Mouse (Mus musculus) gastrocnemius, adult 2 months (tissue): ENCODE data around the gene Mgst2. TPM values are rescaled to one million over a fixed set of nuclear protein-coding genes. Genes with fewer than 3 reads are reported as not detected.
A peak's percentile ranks its signal among the peaks of the same experiment; 100 is the strongest.

Experiments
- DNase-seq: peaks from one replicate; pipeline ENCODE4 v3.0.0; 2022
- H3K27ac ChIP-seq: fragments of 200-600 bp; 2 replicates; pipeline ENCODE4 v1.8.1; 2022; ENCODE audit warnings: mild to moderate bottlenecking
- H3K4me3 ChIP-seq: fragments of 200-600 bp; 2 replicates; pipeline ENCODE4 v1.8.1; 2022; ENCODE audit warnings: mild to moderate bottlenecking, moderate library complexity
- CTCF ChIP-seq: fragments of 200-600 bp; IDR thresholded peaks from 2 replicates; pipeline ENCODE4 v1.8.1; 2022; ENCODE audit warnings: antibody characterized with exemption, mild to moderate bottlenecking, moderate library complexity
- intact Hi-C: fragments of 180-260 bp; cut with DNase I; formaldehyde crosslinking; loops from one replicate; pipeline ENCODE4 v1.15.1; 2025
- long read RNA-seq, 2 experiments: library from polyadenylated mRNA; stranded (forward); transcript quantifications; one replicate each; pipeline ENCODE4 v2.0.0; 2021
- total RNA-seq, 2 experiments: library from RNA; stranded (reverse); gene quantifications; 2 replicates each; pipeline ENCODE4 v1.2.3; 2021

The Mgst2 gene
- total RNA-seq: under 1 TPM; 0.39 to 0.61 TPM
- long read RNA-seq, experiment 1: 0 reads
- long read RNA-seq, experiment 2: 0 reads

- TF ChIP-seq CTCF: no peak
- no peak for DNase-seq
- intact Hi-C loops: no loop called here
- H3K27ac ChIP-seq: no peak within 1 kb of the TSS
- H3K4me3 ChIP-seq: no peak within 1 kb of the TSS
These were observed at the start of gene Mgst2 for GRCm38 (mm10) chr3:51660060-51660459. Gene Mgst2, plus strand, starts transcription at chr3:51660360.

GRCm38 (mm10) chr3:51611972-51612371, 48.2 kb upstream of the Mgst2 start:
- DNase-seq: peak; percentile 81
- TF ChIP-seq CTCF: peak; percentile 56
- intact Hi-C loops: no loop called here
- H3K4me3 ChIP-seq: 0 out of 2 replicates have a peak overlapping the region, but pooled peaks have one; percentile 9
- H3K27ac ChIP-seq: peak overlapping the region; percentile 65

GRCm38 (mm10) chr3:51612398-51613356, 47.5 kb upstream of the Mgst2 start:
- Histone ChIP-seq H3K27ac (peak overlapping the region; percentile 65), H3K4me3 (no peak overlapping the region)
- DNase-seq: no peak
- intact Hi-C loops: no loop called here
- TF ChIP-seq CTCF: no peak

GRCm38 (mm10) chr3:51614278-51614677, 45.9 kb upstream of the Mgst2 start:
- no peak for TF ChIP-seq CTCF
- DNase-seq: no peak
- intact Hi-C loops: no loop called here
- Histone ChIP-seq H3K4me3 (no peak overlapping the region), H3K27ac (no peak overlapping the region)

- intact Hi-C loops: no loop called here
- Histone ChIP-seq H3K4me3 (no peak overlapping the region), H3K27ac (no peak overlapping the region)
- DNase-seq: no peak
- TF ChIP-seq CTCF: no peak
These were observed 36.2 kb upstream of the Mgst2 start for GRCm38 (mm10) chr3:51623956-51624355.

GRCm38 (mm10) chr3:51627741-51628140, 32.4 kb upstream of the Mgst2 start:
- TF ChIP-seq CTCF: no peak

GRCm38 (mm10) chr3:51628977-51629376, 31.2 kb upstream of the Mgst2 start:
- intact Hi-C loops: no loop called here
- DNase-seq: no peak
- Histone ChIP-seq H3K4me3 (no peak overlapping the region), H3K27ac (no peak overlapping the region)
- no peak for TF ChIP-seq CTCF

More at GRCm38 (mm10) chr3:51627741-51628140, 32.4 kb upstream of the Mgst2 start:
- Histone ChIP-seq H3K4me3 (no peak overlapping the region), H3K27ac (no peak overlapping the region)
- DNase-seq: no peak
- intact Hi-C loops: no loop called here

- intact Hi-C loops: no loop called here
- no peak for TF ChIP-seq CTCF
- no peak for DNase-seq
- Histone ChIP-seq H3K4me3 (no peak overlapping the region), H3K27ac (no peak overlapping the region)
These were observed 29.4 kb upstream of the Mgst2 start for GRCm38 (mm10) chr3:51630746-51631145.

GRCm38 (mm10) chr3:51631971-51632370, 28.2 kb upstream of the Mgst2 start:
- intact Hi-C loops: no loop called here
- DNase-seq: no peak
- H3K27ac ChIP-seq: no peak overlapping the region
- H3K4me3 ChIP-seq: no peak overlapping the region
- TF ChIP-seq CTCF: no peak

GRCm38 (mm10) chr3:51634451-51634850, 25.7 kb upstream of the Mgst2 start:
- DNase-seq: peak; percentile 56

GRCm38 (mm10) chr3:51635960-51636359, 24.2 kb upstream of the Mgst2 start:
- intact Hi-C loops: no loop called here
- TF ChIP-seq CTCF: no peak

More at GRCm38 (mm10) chr3:51634451-51634850, 25.7 kb upstream of the Mgst2 start:
- intact Hi-C loops: no loop called here
- H3K27ac ChIP-seq: peak overlapping the region; percentile 53
- H3K4me3 ChIP-seq: no peak overlapping the region
- TF ChIP-seq CTCF: no peak

GRCm38 (mm10) chr3:51636700-51637099, 23.5 kb upstream of the Mgst2 start:
- no peak for DNase-seq
- Histone ChIP-seq H3K27ac (peak overlapping the region; percentile 58), H3K4me3 (peak overlapping the region; percentile 58)
- TF ChIP-seq CTCF: no peak
- intact Hi-C loops: no loop called here

More at GRCm38 (mm10) chr3:51635960-51636359, 24.2 kb upstream of the Mgst2 start:
- Histone ChIP-seq H3K4me3 (no peak overlapping the region), H3K27ac (no peak overlapping the region)
- DNase-seq: no peak

GRCm38 (mm10) chr3:51637326-51637725, 22.8 kb upstream of the Mgst2 start:
- TF ChIP-seq CTCF: no peak
- H3K4me3 ChIP-seq: no peak overlapping the region
- no peak for DNase-seq
- intact Hi-C loops: no loop called here
- H3K27ac ChIP-seq: no peak overlapping the region
